Mouse (Mus musculus) splenic B cell, adult 2 months (primary cell): ENCODE data around the gene Tmem161a.

ENCODE experiments used
- DNase-seq: peaks from one replicate; pipeline ENCODE4 v3.0.0-alpha.2; 2011; ENCODE audit warnings: low read depth, low spot score
- H3K27me3 ChIP-seq: 2 replicates; pipeline ENCODE4 v1.6.1; 2012; ENCODE audit warnings: mild to moderate bottlenecking, low read length, moderate library complexity, mixed read lengths; ENCODE audit not compliant: control insufficient read depth, poor library complexity, insufficient read depth, severe bottlenecking
- H3K36me3 ChIP-seq: 2 replicates; pipeline ENCODE4 v1.6.1; 2012; ENCODE audit warnings: mild to moderate bottlenecking, low read length, moderate library complexity, mixed read lengths; ENCODE audit not compliant: control insufficient read depth, poor library complexity, insufficient read depth, severe bottlenecking

Gene Tmem161a

GRCm38 (mm10) chr8:70172043-70172681 lies at the start of gene Tmem161a:
TSS of gene Tmem161a (plus strand) at chr8:70172356.
- DNase-seq = peak; percentile 94
- Histone ChIP-seq H3K27me3 (no peaks in the 10 kb centered on the region), H3K36me3 (no peaks in the 10 kb centered on the region)

- no peaks in the 10 kb centered on the region for H3K27me3 ChIP-seq
- H3K36me3 ChIP-seq = no peaks in the 10 kb centered on the region
- peak; percentile 57 for DNase-seq
These were observed 49.3 kb upstream of the Tmem161a start for GRCm38 (mm10) chr8:70122863-70123262.

GRCm38 (mm10) chr8:70124992-70125391 lies 47.2 kb upstream of the Tmem161a start:
- H3K36me3 ChIP-seq = no peaks in the 10 kb centered on the region
- no peaks in the 10 kb centered on the region for H3K27me3 ChIP-seq
- DNase-seq = no peak

- no peak for DNase-seq
- Histone ChIP-seq H3K27me3 (no peaks in the 10 kb centered on the region), H3K36me3 (no peaks in the 10 kb centered on the region)
These were observed 43.7 kb upstream of the Tmem161a start for GRCm38 (mm10) chr8:70128435-70128834.

- no peaks in the 10 kb centered on the region; the same call in 1 of the 2 replicates for H3K36me3 ChIP-seq
- no peaks in the 10 kb centered on the region for H3K27me3 ChIP-seq
- no peak for DNase-seq
These were observed 42.7 kb upstream of the Tmem161a start for GRCm38 (mm10) chr8:70129309-70129952.

GRCm38 (mm10) chr8:70130066-70130465 lies 42.1 kb upstream of the Tmem161a start:
- Histone ChIP-seq H3K27me3 (no peaks in the 10 kb centered on the region), H3K36me3 (no peaks in the 10 kb centered on the region; the same call in 1 of the 2 replicates)
- DNase-seq = no peak

GRCm38 (mm10) chr8:70131166-70131883 lies 40.8 kb upstream of the Tmem161a start, which contains the start of gene Nr2c2ap:
TSS of gene Nr2c2ap (plus strand) at chr8:70131333.
- Histone ChIP-seq H3K36me3 (no peaks in the 10 kb centered on the region; the same call in 1 of the 2 replicates), H3K27me3 (no peaks in the 10 kb centered on the region)
- DNase-seq = peak; percentile 95

- H3K36me3 ChIP-seq = no peaks in the 10 kb centered on the region; the same call in 1 of the 2 replicates
- no peak for DNase-seq
These were observed 38.1 kb upstream of the Tmem161a start for GRCm38 (mm10) chr8:70134086-70134485.

GRCm38 (mm10) chr8:70134931-70135330 lies 37.2 kb upstream of the Tmem161a start:
- H3K27me3 ChIP-seq = no peaks in the 10 kb centered on the region
- H3K36me3 ChIP-seq = no peaks in the 10 kb centered on the region; the same call in 1 of the 2 replicates
- no peak for DNase-seq

More at GRCm38 (mm10) chr8:70134086-70134485, 38.1 kb upstream of the Tmem161a start:
- H3K27me3 ChIP-seq = no peaks in the 10 kb centered on the region

GRCm38 (mm10) chr8:70136591-70136990 lies 35.6 kb upstream of the Tmem161a start:
- Histone ChIP-seq H3K27me3 (no peaks in the 10 kb centered on the region), H3K36me3 (no peaks in the 10 kb centered on the region; the same call in 1 of the 2 replicates)
- DNase-seq = no peak

- DNase-seq = no peak
- H3K36me3 ChIP-seq = peaks cover 1% of the 10 kb centered on the region
- no peaks in the 10 kb centered on the region for H3K27me3 ChIP-seq
These were observed 34.3 kb upstream of the Tmem161a start for GRCm38 (mm10) chr8:70137890-70138289.

- no peaks in the 10 kb centered on the region for H3K27me3 ChIP-seq
- peak; percentile 100 for DNase-seq
- peaks cover 1% of the 10 kb centered on the region for H3K36me3 ChIP-seq
These were observed 32.9 kb upstream of the Tmem161a start, which contains the start of the genes Rfxank, Borcs8 and Mef2b for GRCm38 (mm10) chr8:70139026-70139857. TSS of gene Rfxank (minus strand) at chr8:70139154. TSS of gene Borcs8 (plus strand) at chr8:70139499. TSS of gene Mef2b (plus strand) at chr8:70139711.

- H3K27me3 ChIP-seq = no peaks in the 10 kb centered on the region
- no peak for DNase-seq
- peaks cover 1% of the 10 kb centered on the region for H3K36me3 ChIP-seq
These were observed 32.2 kb upstream of the Tmem161a start for GRCm38 (mm10) chr8:70139981-70140380.
